Mouse (Mus musculus) c-Kit-positive CD71-positive TER-119-positive erythroid progenitor cells, embryonic 14.5 days (primary cell): ENCODE measurements around the gene 1810009A15Rik.

ENCODE experiments used
- DNase-seq: peaks from one replicate; pipeline ENCODE4 v3.0.0-alpha.2; 2013; ENCODE audit warnings: low spot score

1810009A15Rik gene

DNA sequence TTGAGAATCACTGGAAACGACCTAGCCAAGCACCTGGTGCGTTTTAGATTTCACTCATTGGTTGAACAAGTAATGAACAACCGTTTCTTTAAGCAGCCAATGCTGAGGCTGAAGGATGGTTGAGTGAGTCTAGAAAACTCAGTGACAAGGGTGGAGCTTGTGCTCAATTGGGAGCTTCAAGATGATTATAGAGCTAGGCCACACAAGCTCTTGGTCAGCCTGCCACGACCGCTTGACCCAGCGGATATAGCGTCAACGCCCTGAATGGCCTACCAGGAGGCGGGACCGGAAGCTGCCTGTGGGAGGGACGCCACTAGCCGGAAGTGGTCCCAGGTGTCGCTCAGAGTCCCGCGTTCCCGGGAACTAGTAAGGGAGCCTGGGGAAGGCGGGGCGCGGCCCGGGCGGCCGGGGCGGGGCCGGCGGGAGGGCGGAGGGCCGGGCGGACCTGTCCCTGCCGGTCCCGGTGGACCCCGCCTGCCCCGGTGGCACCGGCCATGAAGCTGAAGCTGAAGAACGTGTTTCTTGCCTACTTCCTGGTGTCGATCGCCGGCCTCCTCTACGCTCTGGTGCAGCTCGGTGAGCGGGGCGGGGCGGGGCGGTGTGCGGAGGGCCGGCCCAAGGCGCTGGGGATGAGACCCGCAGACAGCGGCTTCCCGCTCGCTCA, 31.6 kb downstream of the 1810009A15Rik start, which contains the start of gene B3gat3:
TSS of gene B3gat3 (plus strand) at position 302 of the 664 bp plus-strand sequence.
- peak; percentile 90 for DNase-seq

- peak; percentile 75 for DNase-seq
Observed at GRCm38 (mm10) chr19:8920836-8921291, 32.2 kb downstream of the 1810009A15Rik start.

- DNase-seq = no peak
Observed at GRCm38 (mm10) chr19:8921741-8922140, 33.1 kb downstream of the 1810009A15Rik start.

DNA sequence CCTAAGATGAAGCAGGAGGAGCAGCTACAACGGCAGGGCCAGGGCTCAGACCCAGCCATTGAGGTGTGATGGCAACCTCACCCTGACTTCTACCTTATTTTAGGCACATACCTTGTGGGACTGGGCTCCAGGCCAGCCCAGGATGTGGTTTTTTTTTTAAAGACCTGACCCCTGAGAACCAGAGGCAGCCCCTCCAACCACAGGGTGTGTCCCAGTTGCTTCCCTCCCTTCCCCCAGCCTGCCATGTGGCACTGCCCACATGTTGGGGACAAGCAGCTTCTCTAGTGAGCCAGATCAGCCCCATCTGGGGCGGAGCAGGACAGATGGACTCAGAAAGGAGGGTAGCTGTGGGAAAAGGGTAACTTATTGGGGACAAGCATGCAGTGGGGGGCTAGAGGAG, 38.1 kb downstream of the 1810009A15Rik start:
- DNase-seq = no peak

DNA sequence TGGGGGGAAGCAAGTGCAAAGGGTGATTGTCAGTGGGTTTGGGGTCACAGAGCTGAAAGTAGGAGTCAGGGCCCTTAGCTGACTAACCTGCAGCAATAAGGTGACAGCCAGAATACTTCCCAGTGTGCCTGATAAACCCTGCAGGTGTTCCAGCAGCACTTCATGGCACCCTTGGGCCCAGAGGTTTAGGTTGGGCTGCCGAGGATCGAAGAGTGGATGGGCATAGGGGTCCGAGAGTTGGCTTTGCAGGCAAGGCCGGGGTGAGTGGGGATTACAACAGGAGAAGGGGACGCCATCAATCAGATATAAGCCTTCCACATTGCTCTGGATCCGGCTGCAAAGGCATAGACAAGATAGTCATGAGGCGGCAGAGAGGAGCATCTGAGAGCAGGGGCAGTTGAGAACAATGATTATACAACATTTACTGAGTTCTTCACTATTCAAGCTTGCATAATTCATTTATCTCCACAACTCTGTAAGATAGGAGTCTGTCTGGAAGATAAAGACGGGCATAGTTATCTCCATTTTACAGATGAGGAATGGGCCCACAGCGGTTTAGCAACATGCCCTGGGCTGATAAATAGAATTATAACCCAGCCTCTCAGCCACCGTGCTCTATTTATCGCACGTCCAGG, 39.4 kb downstream of the 1810009A15Rik start:
- no peak for DNase-seq

GRCm38 (mm10) chr19:8928689-8929223, 40.1 kb downstream of the 1810009A15Rik start:
- no peak for DNase-seq

DNA sequence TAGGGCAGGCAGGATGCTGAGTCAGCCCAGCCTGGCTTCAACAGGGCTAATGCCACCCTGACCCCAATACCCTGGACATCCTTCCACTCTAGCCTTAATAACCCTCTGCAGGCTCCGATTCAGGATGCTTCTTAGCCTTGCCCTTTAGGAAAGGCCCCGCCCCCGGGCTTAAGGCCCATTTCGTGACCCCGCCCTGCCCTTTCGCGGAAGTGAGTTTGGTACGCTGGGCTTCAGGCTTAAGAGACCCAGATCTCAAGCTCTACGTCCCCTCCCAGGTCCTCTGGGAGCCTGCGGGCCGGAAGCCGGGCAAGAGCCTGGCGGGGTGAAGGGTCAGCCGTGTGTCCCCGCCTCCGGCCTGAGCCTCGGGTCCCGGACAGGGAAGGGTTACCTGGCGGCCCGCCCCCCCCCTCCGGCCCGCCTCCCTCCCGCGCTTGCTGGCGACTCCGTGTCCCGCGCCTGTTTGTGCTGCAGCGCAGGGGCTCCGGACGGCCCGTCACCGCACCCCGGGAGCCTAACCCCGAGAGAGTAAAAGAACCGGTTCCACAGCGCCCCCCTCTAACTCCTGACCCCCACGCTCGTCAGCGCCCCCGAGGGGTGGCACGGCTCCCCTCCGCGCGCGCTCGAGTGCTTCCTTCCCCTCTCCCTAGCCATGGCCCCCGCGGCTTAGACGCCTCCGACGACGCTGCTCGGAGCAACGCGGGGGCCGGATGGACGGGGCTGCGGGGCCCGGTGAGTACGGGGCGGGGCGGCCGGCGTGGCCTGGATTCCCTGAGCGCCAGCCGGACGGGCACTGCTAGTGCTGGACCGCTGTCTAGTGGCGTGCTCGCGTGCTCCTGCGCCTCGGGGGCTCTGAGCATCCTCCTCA, 40.8 kb downstream of the 1810009A15Rik start, which contains the start of the genes Rom1 and Eml3:
TSS of gene Rom1 (minus strand) at position 133 of the 865 bp plus-strand sequence.
TSS of gene Eml3 (plus strand) at position 329 of the 865 bp plus-strand sequence.
- peak; percentile 82 for DNase-seq

DNA sequence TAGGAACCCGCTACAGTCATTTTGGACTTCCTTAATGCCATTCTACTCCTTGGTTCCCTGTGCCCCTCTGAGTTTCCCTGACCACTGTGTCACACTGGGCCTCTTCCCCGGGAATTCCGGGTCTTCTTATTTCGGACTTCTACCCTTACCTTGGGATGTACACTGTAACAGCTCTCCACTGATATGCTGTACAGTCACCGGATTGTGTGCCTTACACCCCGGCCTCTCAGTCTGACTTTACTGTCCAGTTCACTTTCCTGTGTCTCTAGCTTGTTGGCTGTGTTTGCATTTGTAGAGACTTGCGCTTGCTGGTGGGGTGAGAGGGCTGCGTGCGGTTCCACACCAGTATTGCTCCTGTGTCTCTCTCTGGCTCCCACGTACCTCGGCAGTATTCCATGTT, 41.5 kb downstream of the 1810009A15Rik start:
- DNase-seq = no peak

GRCm38 (mm10) chr19:8930771-8931170, 42.1 kb downstream of the 1810009A15Rik start:
- no peak for DNase-seq

GRCm38 (mm10) chr19:8936736-8937135, 48.1 kb downstream of the 1810009A15Rik start:
- DNase-seq = no peak
